Mouse (Mus musculus): Measurements from ENCODE around the gene Nsun7. TPM values are rescaled to one million over a fixed set of nuclear protein-coding genes. Genes with fewer than 3 reads are reported as not detected.
"Not testable (repeated sequence)": the region's sequence is repeated elsewhere in the genome, so short reads cannot be mapped to it uniquely, and the experiment has no call there.

Nsun7 gene
- under 1 TPM; 0.07 to 0.17 TPM for total RNA-seq (2021)
- long read RNA-seq, experiment 1, partial matches to known transcripts, result 0 of 1 reads
- long read RNA-seq, experiment 1, other reads (novel, unspliced or antisense), result 1 of 1 reads
- long read RNA-seq, experiment 2, result 0 reads

GRCm38 (mm10) chr5:66259756-66260448 is at the start of gene Nsun7:
TSS of gene Nsun7 (plus strand) at chr5:66259897.
- peak; percentile 70 to 79 for DNase-seq
- intact Hi-C loops (cut with DNase I), result loop anchor here (5.0 kb wide), 3 partner anchors 57 to 402 kb away; no protein-coding TSS in a partner anchor

GRCm38 (mm10) chr5:66214395-66214935 is 45.2 kb upstream of the Nsun7 start:
- DNase-seq, result no peak
- intact Hi-C loops (cut with DNase I), result no loop called here

DNA sequence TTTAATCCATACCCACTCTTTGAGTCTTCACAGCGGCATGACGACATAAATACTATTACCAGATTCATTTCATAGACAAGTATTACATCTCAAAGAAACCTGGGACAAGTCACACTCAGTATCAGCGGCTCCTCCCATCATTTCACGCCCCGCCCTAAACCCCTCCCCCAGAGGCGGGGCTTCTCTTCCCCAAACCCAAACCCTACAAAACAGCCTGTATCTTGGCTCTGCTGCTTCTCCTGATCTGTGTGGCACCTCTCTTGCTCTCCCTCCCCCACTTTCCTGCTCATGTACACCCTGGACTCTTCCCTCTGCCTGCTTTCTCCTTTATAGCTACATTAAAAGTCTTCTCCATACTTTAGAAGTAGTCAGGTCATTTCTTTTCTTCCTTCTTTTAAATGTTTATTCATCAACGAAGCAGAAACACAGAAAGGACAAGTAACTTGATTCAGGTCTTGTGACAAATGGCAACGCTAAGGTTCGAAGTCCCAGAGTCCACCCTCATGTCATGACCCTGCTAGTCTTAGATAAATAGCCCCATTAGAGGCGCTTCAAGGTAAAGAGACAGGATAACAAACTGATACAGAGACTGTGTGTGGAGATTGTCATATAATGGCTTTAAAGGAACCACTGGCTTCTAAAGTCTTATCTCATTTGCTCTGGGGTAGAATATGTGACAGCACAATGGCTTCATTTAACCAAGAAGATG is 44.0 kb upstream of the Nsun7 start:
- intact Hi-C loops (cut with DNase I), result no loop called here
- DNase-seq, result no peak

DNA sequence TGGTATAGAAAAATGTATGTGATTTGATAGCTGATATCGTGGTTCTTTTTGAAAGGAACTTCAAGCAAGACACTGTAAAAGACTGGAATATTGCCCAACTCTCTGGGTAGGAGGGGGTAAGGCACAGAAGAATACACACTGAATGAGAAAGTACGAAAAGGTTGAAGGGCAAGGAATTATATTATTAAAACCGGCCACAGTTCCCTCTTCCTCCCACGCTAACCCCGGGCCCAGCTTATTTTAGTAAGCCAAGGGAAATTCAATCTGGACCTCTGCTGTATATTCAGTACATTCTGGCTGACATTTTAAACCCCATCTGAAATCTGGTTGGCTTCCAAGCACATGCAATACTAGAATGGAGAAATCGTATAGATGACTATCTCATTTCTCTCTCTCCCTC is 40.0 kb upstream of the Nsun7 start:
- no peak for DNase-seq
- intact Hi-C loops (cut with DNase I), result no loop called here

GRCm38 (mm10) chr5:66220620-66221019 is 39.1 kb upstream of the Nsun7 start:
- intact Hi-C loops (cut with DNase I), result no loop called here
- DNase-seq, result no peak

- peak; percentile 3 to 13 for DNase-seq
- intact Hi-C loops (cut with DNase I), result no loop called here
Observed at GRCm38 (mm10) chr5:66222916-66223315, 36.8 kb upstream of the Nsun7 start.

GRCm38 (mm10) chr5:66226526-66226925 is 33.2 kb upstream of the Nsun7 start:
- intact Hi-C loops (cut with DNase I), result no loop called here
- no peak for DNase-seq

- DNase-seq, result no peak
- intact Hi-C loops (cut with DNase I), result no loop called here
Observed at GRCm38 (mm10) chr5:66231660-66232269, 27.9 kb upstream of the Nsun7 start.

DNA sequence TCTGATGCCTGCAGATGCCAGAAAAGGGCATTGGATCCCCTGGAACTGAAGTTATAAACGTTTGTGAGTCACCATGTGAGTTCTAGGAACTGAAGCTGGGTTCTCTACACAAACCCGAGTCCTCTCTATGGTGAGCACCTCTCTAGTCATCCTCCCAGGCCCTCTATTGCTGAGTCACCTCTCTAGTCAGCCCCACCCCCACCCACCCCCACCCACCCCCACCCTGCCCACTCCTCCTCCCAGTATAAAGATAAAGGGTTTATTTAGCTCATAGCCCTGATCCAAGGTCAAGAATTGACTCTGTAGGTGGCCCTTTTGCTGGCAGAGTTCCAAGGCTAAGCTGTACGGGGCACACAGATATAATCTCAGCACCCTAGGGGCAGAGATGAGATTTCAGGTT is 27.2 kb upstream of the Nsun7 start:
- intact Hi-C loops (cut with DNase I), result no loop called here
- DNase-seq, result no peak

DNA sequence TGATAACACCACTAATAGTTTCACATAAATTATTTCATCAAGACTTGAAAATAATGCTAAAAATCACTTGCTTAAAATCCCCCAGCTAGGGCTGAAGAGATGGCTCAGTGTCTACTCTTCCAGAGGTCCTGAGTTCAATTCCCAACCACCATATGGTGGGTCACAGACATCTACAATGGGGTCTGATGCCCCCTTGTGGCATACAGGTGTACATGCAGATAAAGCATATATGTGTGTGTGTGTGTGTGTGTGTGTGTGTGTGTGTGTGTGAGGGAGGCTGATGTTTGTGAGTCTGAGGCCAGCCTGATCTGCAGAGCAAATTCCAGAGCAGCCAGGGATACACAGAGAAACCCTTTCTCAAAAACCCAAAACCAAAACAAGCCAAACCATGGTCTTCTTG is 17.8 kb upstream of the Nsun7 start:
- intact Hi-C loops (cut with DNase I), result no loop called here
- no peak for DNase-seq

- intact Hi-C loops (cut with DNase I), result no loop called here
- no peak for DNase-seq
Observed at GRCm38 (mm10) chr5:66243467-66243866, 16.2 kb upstream of the Nsun7 start.

DNA sequence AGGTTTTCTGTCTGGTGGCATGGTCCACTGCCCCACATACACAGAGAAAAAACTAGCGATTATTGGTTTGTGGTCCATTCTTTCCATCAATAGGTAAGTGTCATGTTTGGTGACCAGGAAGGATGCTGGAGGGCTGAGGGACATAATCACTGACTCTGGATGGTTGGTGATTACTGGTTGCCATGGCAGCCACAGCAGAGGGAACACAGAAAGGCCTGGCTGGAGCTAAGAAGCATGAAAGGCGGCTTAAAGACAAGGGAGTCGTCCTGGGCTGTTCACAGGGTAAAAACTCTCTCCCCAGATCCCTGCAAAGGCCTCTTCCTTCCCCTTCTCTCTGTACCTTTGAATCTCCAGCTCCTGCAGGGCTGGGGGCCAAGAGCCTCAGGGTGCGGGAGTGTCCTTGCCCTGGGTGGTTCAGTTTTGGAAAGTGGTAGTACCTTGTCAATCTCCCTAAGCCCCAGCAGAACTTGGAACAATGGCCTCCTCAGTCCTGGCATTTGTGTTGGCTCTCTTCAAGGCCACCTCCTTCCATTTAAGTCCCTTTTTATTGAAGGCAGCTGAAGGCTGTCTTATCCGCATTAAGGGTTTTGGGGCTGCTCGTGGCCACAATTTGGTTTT is 15.5 kb upstream of the Nsun7 start:
- intact Hi-C loops (cut with DNase I), result no loop called here

DNA sequence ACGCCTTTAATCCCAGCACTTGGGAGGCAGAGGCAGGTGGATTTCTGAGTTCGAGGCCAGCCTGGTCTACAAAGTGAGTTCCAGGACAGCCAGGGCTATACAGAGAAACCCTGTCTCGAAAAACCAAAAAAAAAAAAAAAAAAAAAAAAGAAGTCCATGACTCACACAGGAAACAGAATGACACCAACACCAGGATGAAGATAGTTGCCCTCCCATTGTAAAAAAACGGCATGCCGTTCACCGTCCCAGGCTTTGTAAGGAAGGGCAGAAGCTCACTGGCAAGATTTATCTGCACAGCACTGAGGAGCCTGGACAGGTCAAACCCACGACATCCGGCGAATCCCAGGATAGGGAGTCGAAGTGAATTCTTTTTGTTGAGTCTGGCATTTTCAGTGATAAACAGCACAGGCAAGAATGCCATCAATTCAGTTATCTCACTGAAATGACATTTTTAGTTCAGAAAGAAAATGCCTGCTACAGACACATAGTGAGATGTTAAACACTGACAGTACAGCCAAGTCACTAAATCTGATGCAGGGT is 13.7 kb upstream of the Nsun7 start:
- DNase-seq, result no peak
- intact Hi-C loops (cut with DNase I), result no loop called here

More for the DNA sequence above, 15.5 kb upstream of the Nsun7 start:
- DNase-seq, result no peak

DNA sequence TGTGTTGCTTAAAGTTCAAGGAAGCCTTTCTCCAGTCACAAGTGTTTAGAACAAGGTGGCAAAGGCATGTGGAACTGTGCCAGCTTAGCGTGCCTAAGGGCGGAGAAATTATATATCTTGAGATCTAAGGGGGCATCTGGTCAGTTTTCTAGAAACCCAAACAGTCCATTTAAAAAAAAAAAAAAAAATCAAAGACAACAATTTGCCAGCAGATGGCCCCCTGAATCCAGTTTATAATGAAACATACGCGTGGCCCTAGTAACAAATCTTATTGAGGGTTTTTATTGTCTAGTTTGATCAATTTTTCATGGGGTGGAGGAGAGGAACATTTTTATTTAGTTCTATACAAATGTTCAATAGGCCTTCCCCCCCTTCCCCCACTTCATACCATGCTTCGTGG is 6.5 kb upstream of the Nsun7 start:
- intact Hi-C loops (cut with DNase I), result no loop called here
- no peak for DNase-seq

GRCm38 (mm10) chr5:66255044-66255443 is 4.7 kb upstream of the Nsun7 start:
- intact Hi-C loops (cut with DNase I), result no loop called here
- no peak for DNase-seq

DNA sequence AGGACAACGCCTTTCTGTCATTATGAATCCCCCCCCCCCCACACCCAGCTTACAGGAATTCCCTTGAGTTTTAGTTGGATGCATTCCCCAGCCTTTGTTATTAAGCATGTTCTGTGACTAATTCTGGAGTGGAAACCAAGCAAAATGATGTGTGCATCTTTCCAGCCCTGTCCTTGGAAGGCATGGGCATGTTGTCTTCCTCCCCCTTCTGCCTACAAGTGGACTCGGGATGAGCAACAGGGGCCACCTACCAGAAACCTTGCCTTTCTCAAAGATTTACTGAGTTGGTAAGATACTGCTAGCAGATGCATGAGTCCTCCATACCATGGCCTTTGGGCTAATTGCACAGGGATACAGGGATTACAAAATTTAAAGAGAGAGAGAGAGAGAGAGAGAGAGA is 697 bp upstream of the Nsun7 start:
- no peak for DNase-seq
- intact Hi-C loops (cut with DNase I), result no loop called here

DNA sequence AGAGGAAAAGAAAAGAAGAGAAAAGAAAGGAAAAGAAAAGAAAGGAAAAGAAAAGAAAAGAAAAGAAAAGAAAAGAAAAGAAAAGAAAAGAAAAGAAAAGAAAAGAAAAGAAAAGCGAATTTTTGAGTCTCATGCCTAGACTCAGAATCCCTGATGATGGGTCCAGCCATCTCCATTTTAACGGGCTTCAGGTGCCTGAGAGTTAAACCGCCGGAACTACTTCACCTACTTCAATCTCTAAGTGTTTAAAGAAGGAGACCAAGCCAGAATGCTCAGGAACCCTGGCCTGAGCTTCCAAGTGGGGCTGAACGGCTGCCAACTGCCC is 304 bp upstream of the Nsun7 start:
- intact Hi-C loops (cut with DNase I); DNase-seq: not testable (repeated sequence)

GRCm38 (mm10) chr5:66262475-66262874 is 2.8 kb downstream of the Nsun7 start:
- intact Hi-C loops (cut with DNase I), result loop anchor here (5.0 kb wide), 3 partner anchors 55 to 400 kb away; no protein-coding TSS in a partner anchor
- DNase-seq, result no peak

- intact Hi-C loops (cut with DNase I), result loop anchor here (5.0 kb wide), 3 partner anchors 54 to 399 kb away; no protein-coding TSS in a partner anchor
- peak; percentile 20 to 50 for DNase-seq
Observed at GRCm38 (mm10) chr5:66263398-66263797, 3.7 kb downstream of the Nsun7 start.

- peak; percentile 26 to 52 for DNase-seq
- intact Hi-C loops (cut with DNase I), result no loop called here
Observed at GRCm38 (mm10) chr5:66269616-66270015, 9.9 kb downstream of the Nsun7 start.

Measured in heart, postnatal 14 days (tissue).